Mouse (Mus musculus) heart, adult 2 months (tissue): ENCODE results near the gene Rae1. TPM values are rescaled to one million over a fixed set of nuclear protein-coding genes. Genes with fewer than 3 reads are reported as not detected.
A peak's percentile ranks its signal among the peaks of the same experiment; 100 is the strongest.

ENCODE experiments used
- DNase-seq, 2 experiments: peaks; one replicate each; pipeline ENCODE4 v3.0.0; 2021
- H3K27ac ChIP-seq: fragments of 200-600 bp; 2 replicates; pipeline ENCODE4 v1.8.1; 2022
- H3K27me3 ChIP-seq: fragments of 200-500 bp; 2 replicates; pipeline ENCODE4 v1.6.1; 2012; ENCODE audit warnings: mild to moderate bottlenecking, low read length, inconsistent platforms, mixed read lengths; ENCODE audit not compliant: control insufficient read depth, insufficient read depth
- H3K36me3 ChIP-seq: fragments of 200-500 bp; 2 replicates; pipeline ENCODE4 v1.6.1; 2012; ENCODE audit warnings: low read length, inconsistent platforms; ENCODE audit not compliant: control insufficient read depth, insufficient read depth
- H3K4me1 ChIP-seq: fragments of 200-500 bp; 2 replicates; pipeline ENCODE4 v1.6.1; 2011; ENCODE audit warnings: low read length; ENCODE audit not compliant: control insufficient read depth, insufficient read depth
- H3K4me3 ChIP-seq: fragments of 200-600 bp; 2 replicates; pipeline ENCODE4 v1.8.1; 2022
- H3K79me2 ChIP-seq: fragments of 200-500 bp; replicated peaks from 2 replicates; pipeline ENCODE4 v1.6.1; 2012; ENCODE audit warnings: mild to moderate bottlenecking, inconsistent platforms, low read length, moderate library complexity, mixed read lengths; ENCODE audit not compliant: control insufficient read depth, insufficient read depth
- H3K9ac ChIP-seq: fragments of 200-500 bp; 2 replicates; pipeline ENCODE4 v1.6.1; 2012; ENCODE audit warnings: low read depth, mild to moderate bottlenecking, control low read depth, inconsistent platforms, low read length, mixed read lengths
- CTCF ChIP-seq: fragments of 200-600 bp; IDR thresholded peaks from 2 replicates; pipeline ENCODE4 v1.8.1; 2022; ENCODE audit warnings: antibody characterized with exemption, mild to moderate bottlenecking, moderate library complexity
- EP300 ChIP-seq: fragments of 200-500 bp; IDR thresholded peaks from 2 replicates; pipeline ENCODE4 v1.6.1; 2011; ENCODE audit warnings: low read depth, low read length, control low read depth; ENCODE audit not compliant: insufficient read depth
- POLR2A ChIP-seq: fragments of 200-500 bp; IDR thresholded peaks from 2 replicates; pipeline ENCODE4 v1.6.1; 2011; ENCODE audit warnings: mild to moderate bottlenecking, low read depth, low read length, control low read depth; ENCODE audit not compliant: insufficient read depth
- WGBS: fragments of 180-500 bp; shearing (Covaris S2); methylation state at CpG from one replicate; pipeline ENCODE4 v1.1.7; 2018; 5-methylcytosine and 5-hydroxymethylcytosine counted together
- intact Hi-C: fragments of 180-260 bp; cut with DNase I; formaldehyde crosslinking; loops from one replicate; pipeline ENCODE4 v1.15.1; 2025
- polyA plus RNA-seq: library from polyadenylated mRNA; depleted of rRNA; stranded (reverse); fragments of >200 nt; gene quantifications from 2 replicates; pipeline ENCODE4 v1.2.3, GENCODE M21; 2012
- total RNA-seq, 2 experiments: library from RNA; stranded (reverse); gene quantifications; 2 replicates each; pipeline ENCODE4 v1.2.3; 2021

Rae1 gene
- total and polyA plus RNA-seq, 3 experiments: 22.8 to 27.8 (median 23.0) TPM

DNA sequence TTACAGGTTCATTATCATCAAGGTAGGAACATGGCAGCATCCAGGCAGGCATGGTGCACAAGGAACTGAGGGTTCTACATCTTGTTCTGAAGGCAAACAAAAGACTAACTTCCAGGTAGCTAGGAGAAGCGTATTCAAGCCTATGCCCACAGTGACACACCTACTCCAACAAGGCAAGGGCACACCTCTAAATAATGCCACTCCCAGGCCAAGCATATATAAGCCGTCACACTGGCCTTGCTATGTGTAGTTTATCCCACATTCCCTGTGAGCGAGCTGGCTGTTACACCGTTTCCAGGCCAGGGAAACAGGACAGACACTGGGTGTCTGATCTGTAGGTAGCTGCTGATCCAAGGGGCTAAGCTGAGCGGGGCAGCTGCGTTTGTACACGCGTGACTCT lies 11.5 kb downstream of the Rae1 start:
- Histone ChIP-seq H3K4me1 (no peaks in the 10 kb centered on the region), H3K4me3 (no peak overlapping the region), H3K27ac (no peak overlapping the region), H3K27me3 (no peaks in the 10 kb centered on the region), H3K79me2 (no peaks in the 10 kb centered on the region), H3K36me3 (no peaks in the 10 kb centered on the region), H3K9ac (no peak overlapping the region)
- no peak for TF ChIP-seq EP300
- no peak for TF ChIP-seq POLR2A
- no peak for TF ChIP-seq CTCF
- DNase-seq: no peak
- 94% methylated on average over 8 of the region's 8 CpGs for WGBS
- intact Hi-C loops: loop anchor here (10.0 kb wide), 1 partner anchor 163 kb away; no protein-coding TSS in a partner anchor

GRCm38 (mm10) chr2:173014741-173015287 lies 14.9 kb downstream of the Rae1 start:
- H3K36me3 ChIP-seq: no peaks in the 10 kb centered on the region
- TF ChIP-seq POLR2A (no peak), CTCF (no peak), EP300 (no peak)
- intact Hi-C loops: loop anchor here (10.0 kb wide), 1 partner anchor 160 kb away; no protein-coding TSS in a partner anchor

GRCm38 (mm10) chr2:173017940-173018339 lies 18.0 kb downstream of the Rae1 start:
- DNase-seq: no peak
- no peak overlapping the region for H3K9ac ChIP-seq
- H3K79me2 ChIP-seq: no peaks in the 10 kb centered on the region
- intact Hi-C loops: loop anchor here (10.0 kb wide), 1 partner anchor 157 kb away; no protein-coding TSS in a partner anchor
- H3K27ac ChIP-seq: no peak overlapping the region; the same call in 1 of the 2 replicates
- H3K4me3 ChIP-seq: no peak overlapping the region
- H3K4me1 ChIP-seq: peaks cover 11% of the 10 kb centered on the region
- no peaks in the 10 kb centered on the region for H3K36me3 ChIP-seq
- 26% methylated on average over 6 of the region's 6 CpGs for WGBS
- TF ChIP-seq POLR2A (no peak), CTCF (no peak), EP300 (no peak)
- H3K27me3 ChIP-seq: no peaks in the 10 kb centered on the region

More at GRCm38 (mm10) chr2:173014741-173015287, 14.9 kb downstream of the Rae1 start:
- 53% methylated on average over 7 of the region's 7 CpGs for WGBS
- H3K79me2 ChIP-seq: no peaks in the 10 kb centered on the region
- no peak overlapping the region for H3K27ac ChIP-seq
- H3K27me3 ChIP-seq: no peaks in the 10 kb centered on the region
- H3K4me3 ChIP-seq: no peak overlapping the region
- H3K4me1 ChIP-seq: peaks cover 9% of the 10 kb centered on the region
- H3K9ac ChIP-seq: no peak overlapping the region
- DNase-seq: no peak

GRCm38 (mm10) chr2:173018618-173019017 lies 18.7 kb downstream of the Rae1 start:
- intact Hi-C loops: loop anchor here (10.0 kb wide), 1 partner anchor 156 kb away; no protein-coding TSS in a partner anchor
- no peaks in the 10 kb centered on the region; the same call in 1 of the 2 replicates for H3K79me2 ChIP-seq
- H3K4me3 ChIP-seq: no peak overlapping the region
- peak; percentile 56 for TF ChIP-seq CTCF
- peak; percentile 58; the same call in 1 of the 2 replicates for TF ChIP-seq POLR2A
- TF ChIP-seq EP300: no peak
- DNase-seq: peak; percentile 68 to 82
- H3K9ac ChIP-seq: no peak overlapping the region; the same call in 1 of the 2 replicates
- no peaks in the 10 kb centered on the region for H3K36me3 ChIP-seq
- peaks cover 11% of the 10 kb centered on the region for H3K4me1 ChIP-seq
- H3K27me3 ChIP-seq: no peaks in the 10 kb centered on the region
- H3K27ac ChIP-seq: peak overlapping the region; percentile 76
- WGBS: 6% methylated on average over 8 of the region's 8 CpGs

GRCm38 (mm10) chr2:173019322-173019721 lies 19.4 kb downstream of the Rae1 start:
- WGBS: 16% methylated on average over 9 of the region's 9 CpGs
- H3K27ac ChIP-seq: peak overlapping the region; percentile 76

GRCm38 (mm10) chr2:173019790-173020189 lies 19.9 kb downstream of the Rae1 start:
- peaks cover 11% of the 10 kb centered on the region for H3K4me1 ChIP-seq
- no peaks in the 10 kb centered on the region; the same call in 1 of the 2 replicates for H3K79me2 ChIP-seq
- under 1% methylated on average over 29 of the region's 29 CpGs for WGBS
- H3K27me3 ChIP-seq: no peaks in the 10 kb centered on the region
- TF ChIP-seq EP300 (0 out of 2 replicates have a peak, but pooled peaks have one; percentile 59), CTCF (no peak), POLR2A (0 out of 2 replicates have a peak, but pooled peaks have one; percentile 10)
- H3K27ac ChIP-seq: peak overlapping the region; percentile 76
- DNase-seq: peak; percentile 93
- peak overlapping the region; percentile 25 for H3K9ac ChIP-seq
- intact Hi-C loops: loop anchor here (10.0 kb wide), 1 partner anchor 155 kb away; no protein-coding TSS in a partner anchor
- peak overlapping the region; percentile 43 for H3K4me3 ChIP-seq
- H3K36me3 ChIP-seq: no peaks in the 10 kb centered on the region

More at GRCm38 (mm10) chr2:173019322-173019721, 19.4 kb downstream of the Rae1 start:
- H3K4me3 ChIP-seq: peak overlapping the region; percentile 43
- DNase-seq: no peak
- TF ChIP-seq POLR2A (no peak), CTCF (no peak), EP300 (no peak)
- H3K27me3 ChIP-seq: no peaks in the 10 kb centered on the region
- peak overlapping the region; percentile 25 for H3K9ac ChIP-seq
- no peaks in the 10 kb centered on the region for H3K36me3 ChIP-seq
- intact Hi-C loops: loop anchor here (10.0 kb wide), 1 partner anchor 155 kb away; no protein-coding TSS in a partner anchor
- peaks cover 11% of the 10 kb centered on the region for H3K4me1 ChIP-seq
- no peaks in the 10 kb centered on the region; the same call in 1 of the 2 replicates for H3K79me2 ChIP-seq
